Mouse (Mus musculus): ENCODE data around the gene Cemip.

GRCm38 (mm10) chr7:83892333-83892669 lies 194.0 kb downstream of the Cemip start:
- no peak for TF ChIP-seq EP300 (IDR thresholded peaks at IDR 0.05; ENCODE audit: low read depth)
- no peak; the same call in 1 of the 2 replicates for TF ChIP-seq CTCF (IDR thresholded peaks at IDR 0.05; ENCODE audit: low read depth)
